Mouse (Mus musculus) 416B (cell line): ENCODE data around the gene Acvr1.

Experiments used
- DNase-seq: peaks from one replicate; pipeline ENCODE4 v3.0.0; 2011; ENCODE audit warnings: low read depth

Gene Acvr1

GRCm38 (mm10) chr2:58567066-58567810 is at the start of gene Acvr1, which contains the start of gene Upp2:
TSS of gene Acvr1 (minus strand) at chr2:58567157.
TSS of gene Upp2 (plus strand) at chr2:58567298.
- DNase-seq: peak; percentile 81

GRCm38 (mm10) chr2:58615766-58616165 is 48.8 kb upstream of the Acvr1 start:
- DNase-seq: no peak

GRCm38 (mm10) chr2:58614851-58615250 is 47.9 kb upstream of the Acvr1 start:
- peak; percentile 55 for DNase-seq

GRCm38 (mm10) chr2:58613720-58614119 is 46.8 kb upstream of the Acvr1 start:
- DNase-seq: no peak

GRCm38 (mm10) chr2:58604791-58605190 is 37.8 kb upstream of the Acvr1 start:
- no peak for DNase-seq

GRCm38 (mm10) chr2:58603379-58603778 is 36.4 kb upstream of the Acvr1 start:
- no peak for DNase-seq

- no peak for DNase-seq
Measured at GRCm38 (mm10) chr2:58601382-58601781, 34.4 kb upstream of the Acvr1 start.

GRCm38 (mm10) chr2:58599639-58600038 is 32.7 kb upstream of the Acvr1 start:
- DNase-seq: no peak

GRCm38 (mm10) chr2:58597556-58597955 is 30.6 kb upstream of the Acvr1 start:
- DNase-seq: no peak

- DNase-seq: no peak
Measured at GRCm38 (mm10) chr2:58596774-58597342, 29.9 kb upstream of the Acvr1 start.

- no peak for DNase-seq
Measured at GRCm38 (mm10) chr2:58595350-58595749, 28.4 kb upstream of the Acvr1 start.

GRCm38 (mm10) chr2:58590055-58590454 is 23.1 kb upstream of the Acvr1 start:
- no peak for DNase-seq

GRCm38 (mm10) chr2:58589637-58590036 is 22.7 kb upstream of the Acvr1 start:
- DNase-seq: peak; percentile 83

GRCm38 (mm10) chr2:58586311-58586710 is 19.4 kb upstream of the Acvr1 start:
- no peak for DNase-seq

- peak; percentile 68 for DNase-seq
Measured at GRCm38 (mm10) chr2:58574167-58574566, 7.2 kb upstream of the Acvr1 start.

GRCm38 (mm10) chr2:58568841-58569645 is 2.1 kb upstream of the Acvr1 start:
- DNase-seq: no peak

GRCm38 (mm10) chr2:58567866-58568719 is 1.1 kb upstream of the Acvr1 start:
- peak; percentile 41 for DNase-seq

GRCm38 (mm10) chr2:58566410-58567065 is 419 bp downstream of the Acvr1 start:
- peak; percentile 40 for DNase-seq

- DNase-seq: peak; percentile 26
Measured at GRCm38 (mm10) chr2:58566049-58566409, 928 bp downstream of the Acvr1 start.

GRCm38 (mm10) chr2:58565267-58565666 is 1.7 kb downstream of the Acvr1 start:
- no peak for DNase-seq

- DNase-seq: no peak
Measured at GRCm38 (mm10) chr2:58562137-58562536, 4.8 kb downstream of the Acvr1 start.
